Mouse (Mus musculus) hindbrain, embryonic 16.5 days (tissue): Measurements from ENCODE around the gene Paqr4. TPM values are rescaled to one million over a fixed set of nuclear protein-coding genes. Genes with fewer than 3 reads are reported as not detected.

Source experiments
- ATAC-seq: fragments of 200-750 bp; cut with Nextera tagmentation; 2 replicates; pipeline ENCODE4 v1.8.0; 2017; ENCODE audit warnings: moderate TSS enrichment, moderate library complexity
- H3K27ac ChIP-seq: fragments of 300-500 bp; sonication (generic); 2 replicates; pipeline ENCODE4 v1.5.1; 2014; ENCODE audit warnings: low read depth, mild to moderate bottlenecking, control low read depth, low read length, moderate library complexity
- H3K27me3 ChIP-seq: fragments of 300-500 bp; sonication (generic); replicated peaks from 2 replicates; pipeline ENCODE4 v1.6.1; 2014; ENCODE audit warnings: low read length; ENCODE audit not compliant: control insufficient read depth, insufficient read depth
- H3K36me3 ChIP-seq: fragments of 300-500 bp; sonication (generic); 2 replicates; pipeline ENCODE4 v1.6.1; 2014; ENCODE audit warnings: mild to moderate bottlenecking, low read length, moderate library complexity, mixed read lengths; ENCODE audit not compliant: control insufficient read depth, insufficient read depth
- H3K4me1 ChIP-seq: fragments of 300-500 bp; sonication (generic); 2 replicates; pipeline ENCODE4 v1.6.1; 2014; ENCODE audit warnings: low read depth, low read length; ENCODE audit not compliant: control insufficient read depth, insufficient read depth
- H3K4me2 ChIP-seq: fragments of 300-500 bp; sonication (generic); 2 replicates; pipeline ENCODE4 v1.6.1; 2014; ENCODE audit warnings: mild to moderate bottlenecking, low read length, control low read depth, moderate library complexity
- H3K4me3 ChIP-seq: fragments of 300-500 bp; sonication (generic); 2 replicates; pipeline ENCODE4 v1.5.1; 2014; ENCODE audit warnings: mild to moderate bottlenecking, low read length, control low read depth, moderate library complexity
- H3K9ac ChIP-seq: fragments of 300-500 bp; sonication (generic); 2 replicates; pipeline ENCODE4 v1.6.1; 2014; ENCODE audit warnings: low read depth, mild to moderate bottlenecking, control low read depth, low read length, moderate library complexity
- H3K9me3 ChIP-seq: fragments of 300-500 bp; sonication (generic); 2 replicates; pipeline ENCODE4 v1.6.1; 2014; ENCODE audit warnings: mild to moderate bottlenecking, low read length, moderate library complexity; ENCODE audit not compliant: control insufficient read depth
- WGBS: fragments of 180-500 bp; shearing (Covaris S2); extraction: QIAGEN DNeasy Blood & Tissue Kit; methylation state at CpG from one replicate; pipeline ENCODE4 v1.1.7; 2014; 5-methylcytosine and 5-hydroxymethylcytosine counted together
- polyA plus RNA-seq: library from polyadenylated mRNA; unstranded; fragments of >200 nt; fragmentation: Nextera tagmentation; extraction: Ambion mirVana; gene quantifications from 2 replicates; pipeline ENCODE4 v1.2.1, GENCODE M21; 2015

Paqr4 gene
- 81.4 and 84.1 TPM in 2 replicates for polyA plus RNA-seq

- Histone ChIP-seq H3K4me2 (peak within 1 kb of the TSS; percentile 85), H3K9me3 (no peaks in the 10 kb centered on the region), H3K27me3 (peaks cover 43% of the 10 kb centered on the region), H3K36me3 (peaks cover 12% of the 10 kb centered on the region), H3K27ac (peak within 1 kb of the TSS; percentile 84), H3K4me1 (peaks cover 34% of the 10 kb centered on the region), H3K4me3 (peak within 1 kb of the TSS; percentile 64), H3K9ac (peak within 1 kb of the TSS; percentile 74)
- peak; percentile 41 for ATAC-seq
- WGBS = 10% methylated on average over 13 of the region's 13 CpGs
Observed at GRCm38 (mm10) chr17:23740598-23741021, at the start of gene Paqr4. Gene Paqr4, minus strand, starts transcription at chr17:23740867.

DNA sequence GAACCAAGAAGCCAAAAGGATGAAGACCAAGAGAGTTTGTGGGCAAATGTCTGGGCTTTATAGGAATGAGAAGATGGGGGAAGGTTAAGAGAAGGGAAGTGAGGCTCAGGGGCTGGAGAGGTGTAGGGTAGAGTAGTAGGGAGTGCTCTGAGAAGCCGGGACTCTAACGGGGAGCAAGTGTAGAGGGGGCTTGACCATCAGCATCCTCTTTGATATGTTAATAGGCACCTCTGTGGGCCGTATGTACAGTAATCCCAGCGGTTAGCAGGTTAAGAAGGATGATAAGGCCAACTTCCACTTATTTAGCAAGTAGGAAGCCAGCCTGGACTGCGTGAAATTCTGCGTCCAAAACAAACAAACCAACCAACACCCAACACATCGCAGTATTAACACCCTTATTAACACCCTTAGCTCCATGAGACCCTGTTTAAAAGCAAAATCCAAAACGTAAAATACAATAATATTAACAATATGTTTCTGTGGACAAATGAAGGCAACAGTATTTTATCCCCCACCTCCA is 49.1 kb upstream of the Paqr4 start:
- Histone ChIP-seq H3K9me3 (no peaks in the 10 kb centered on the region), H3K4me1 (peaks cover 3% of the 10 kb centered on the region), H3K4me2 (peak overlapping the region; percentile 90), H3K27me3 (no peaks in the 10 kb centered on the region), H3K4me3 (peak overlapping the region; percentile 55), H3K9ac (peak overlapping the region; percentile 88), H3K27ac (peak overlapping the region; percentile 95), H3K36me3 (no peaks in the 10 kb centered on the region)
- no peak for ATAC-seq
- WGBS = 11% methylated on average over 8 of the region's 8 CpGs

DNA sequence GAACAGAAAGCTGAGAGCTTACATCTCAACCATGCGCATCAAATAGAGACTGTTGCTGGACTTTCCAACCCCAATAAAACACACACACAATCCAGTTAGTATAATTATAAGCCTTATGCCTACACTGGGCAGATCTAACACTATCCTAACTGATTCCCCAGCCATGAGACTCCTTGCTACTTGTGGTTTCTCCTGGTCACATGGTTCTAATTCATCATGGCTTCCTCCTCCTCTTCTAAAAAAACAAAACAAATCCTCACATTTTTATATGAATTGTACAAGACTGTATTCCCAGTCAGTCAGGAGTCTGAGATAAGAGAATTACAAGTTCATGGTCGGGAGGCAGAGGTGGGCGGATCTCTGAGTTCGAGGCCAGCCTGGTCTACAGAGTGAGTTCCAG is 48.3 kb upstream of the Paqr4 start:
- peaks cover 3% of the 10 kb centered on the region for H3K4me1 ChIP-seq
- H3K9ac ChIP-seq = no peak overlapping the region
- no peak overlapping the region for H3K27ac ChIP-seq
- no peak overlapping the region for H3K4me3 ChIP-seq
- WGBS = 93% methylated on average over 4 of the region's 4 CpGs
- ATAC-seq = no peak
- no peaks in the 10 kb centered on the region for H3K27me3 ChIP-seq
- no peaks in the 10 kb centered on the region for H3K9me3 ChIP-seq
- H3K4me2 ChIP-seq = no peak overlapping the region
- no peaks in the 10 kb centered on the region for H3K36me3 ChIP-seq

GRCm38 (mm10) chr17:23786510-23786931 is 45.9 kb upstream of the Paqr4 start:
- no peaks in the 10 kb centered on the region; the same call in none of the 2 replicates for H3K4me1 ChIP-seq
- 6% methylated on average over 13 of the region's 13 CpGs for WGBS
- H3K4me3 ChIP-seq = peak overlapping the region; percentile 69
- no peaks in the 10 kb centered on the region for H3K27me3 ChIP-seq
- H3K27ac ChIP-seq = peak overlapping the region; percentile 92
- no peaks in the 10 kb centered on the region for H3K36me3 ChIP-seq
- no peaks in the 10 kb centered on the region for H3K9me3 ChIP-seq
- H3K4me2 ChIP-seq = peak overlapping the region; percentile 81
- ATAC-seq = peak; percentile 74
- H3K9ac ChIP-seq = peak overlapping the region; percentile 88

DNA sequence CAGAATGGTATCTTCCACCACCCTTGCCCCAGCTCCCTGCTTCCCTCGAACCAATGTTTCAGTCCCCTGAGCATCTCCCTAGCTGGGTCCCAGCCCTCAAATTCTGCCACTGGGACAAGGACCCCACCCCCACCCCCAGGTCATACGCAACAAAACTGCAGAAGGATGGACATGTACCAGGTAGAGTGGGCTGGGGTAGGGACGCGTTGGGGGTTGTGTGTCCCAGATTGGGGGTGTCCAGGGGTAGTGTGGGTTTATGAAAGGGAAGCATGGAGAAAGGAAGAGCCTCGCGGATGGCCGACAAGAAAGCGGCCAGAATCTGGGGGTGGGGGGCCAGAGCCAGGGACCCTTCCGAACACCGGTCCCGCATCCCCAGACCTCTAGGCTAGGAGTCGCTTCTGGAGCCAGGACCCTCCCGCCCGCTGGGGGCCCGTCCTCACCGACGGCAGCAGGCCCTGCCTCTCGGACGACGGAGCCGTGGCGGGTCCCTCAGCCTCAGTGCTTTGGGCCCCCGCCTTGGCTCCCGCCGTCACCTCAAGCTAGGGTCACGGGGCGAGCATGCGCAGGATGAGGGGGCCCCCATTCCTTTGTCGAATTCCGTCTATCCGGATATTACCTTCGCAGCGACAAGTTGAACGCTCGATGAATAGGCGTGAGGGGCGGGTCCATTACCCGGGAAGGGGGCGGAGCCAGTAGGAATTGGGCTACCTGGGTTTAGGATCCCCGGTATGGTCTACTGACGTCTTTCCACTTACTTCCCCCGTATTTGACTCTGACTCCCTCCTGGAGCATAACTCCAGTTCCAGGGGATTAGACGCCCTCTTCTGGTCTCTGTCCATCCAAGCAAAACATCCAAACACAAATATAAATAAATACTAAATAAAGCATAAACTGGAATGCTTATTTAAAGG is 45.1 kb upstream of the Paqr4 start, which contains the start of gene Flywch2:
Gene Flywch2 (minus strand): TSS at position 521 of the 911 bp plus-strand sequence.
- H3K27ac ChIP-seq = peak within 1 kb of the TSS; percentile 92
- H3K4me2 ChIP-seq = peak within 1 kb of the TSS; percentile 81
- 4% methylated on average over 42 of the region's 43 CpGs for WGBS
- H3K36me3 ChIP-seq = no peaks in the 10 kb centered on the region
- peak within 1 kb of the TSS; percentile 69 for H3K4me3 ChIP-seq
- H3K9ac ChIP-seq = peak within 1 kb of the TSS; percentile 88
- no peaks in the 10 kb centered on the region; the same call in none of the 2 replicates for H3K4me1 ChIP-seq
- no peaks in the 10 kb centered on the region for H3K9me3 ChIP-seq
- peak; percentile 93 for ATAC-seq
- no peaks in the 10 kb centered on the region for H3K27me3 ChIP-seq

DNA sequence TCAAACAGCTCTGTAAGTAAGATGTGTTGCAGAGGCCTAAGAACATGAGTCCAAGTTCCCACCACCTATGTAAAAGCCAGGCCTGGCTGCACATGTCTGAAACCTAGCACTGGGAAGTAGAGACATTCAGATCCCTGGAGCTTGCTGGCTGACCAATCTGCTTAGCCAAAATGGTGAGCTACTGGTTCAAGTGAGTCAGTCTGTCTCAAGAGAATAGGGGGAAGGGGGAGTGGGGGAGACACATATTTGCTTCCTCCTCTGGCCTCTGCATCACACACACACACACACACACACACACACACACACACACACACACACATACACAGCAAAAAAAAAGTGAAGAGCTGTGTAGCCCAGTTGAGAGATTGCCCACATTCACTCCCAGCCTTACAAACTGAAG is 42.7 kb upstream of the Paqr4 start:
- no peak overlapping the region for H3K9ac ChIP-seq
- H3K27me3 ChIP-seq = no peaks in the 10 kb centered on the region
- H3K36me3 ChIP-seq = no peaks in the 10 kb centered on the region
- H3K4me3 ChIP-seq = no peak overlapping the region
- ATAC-seq = no peak
- H3K9me3 ChIP-seq = no peaks in the 10 kb centered on the region
- H3K27ac ChIP-seq = no peak overlapping the region
- no peaks in the 10 kb centered on the region; the same call in 1 of the 2 replicates for H3K4me1 ChIP-seq
- no peak overlapping the region for H3K4me2 ChIP-seq

- no peak for ATAC-seq
- H3K9ac ChIP-seq = no peak overlapping the region
- no peaks in the 10 kb centered on the region for H3K4me1 ChIP-seq
- no peaks in the 10 kb centered on the region for H3K9me3 ChIP-seq
- no peaks in the 10 kb centered on the region for H3K36me3 ChIP-seq
- no peak overlapping the region for H3K4me2 ChIP-seq
- no peaks in the 10 kb centered on the region for H3K27me3 ChIP-seq
- WGBS = 63% methylated on average over 2 of the region's 2 CpGs
- no peak overlapping the region for H3K27ac ChIP-seq
- H3K4me3 ChIP-seq = no peak overlapping the region
Observed at GRCm38 (mm10) chr17:23778447-23778846, 37.8 kb upstream of the Paqr4 start.

DNA sequence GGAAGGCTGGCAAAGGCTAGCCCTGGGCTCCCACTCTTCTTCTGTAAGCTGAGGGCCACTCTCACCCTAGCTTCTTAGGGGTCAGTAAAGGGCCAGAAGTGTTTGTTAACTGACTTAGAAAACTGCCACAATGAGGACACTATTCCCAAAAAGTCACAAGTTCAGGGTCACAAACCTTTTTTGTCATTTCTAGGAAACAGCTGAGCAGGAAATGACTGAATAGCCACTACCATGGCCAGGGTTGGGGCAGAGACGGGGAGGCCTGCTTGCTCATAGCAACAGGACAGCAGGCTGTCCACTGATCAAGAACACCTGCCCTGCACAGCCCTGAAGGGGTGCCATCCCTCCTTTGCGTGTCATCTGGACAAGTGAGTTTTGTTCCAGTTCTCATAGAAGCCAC is 36.5 kb upstream of the Paqr4 start:
- Histone ChIP-seq H3K9me3 (no peaks in the 10 kb centered on the region), H3K36me3 (no peaks in the 10 kb centered on the region), H3K9ac (no peak overlapping the region), H3K27ac (no peak overlapping the region), H3K27me3 (no peaks in the 10 kb centered on the region), H3K4me2 (no peak overlapping the region), H3K4me3 (no peak overlapping the region), H3K4me1 (0 out of 2 replicates have a peak, but pooled peaks cover under 1% of the 10 kb centered on the region)
- 76% methylated on average over 2 of the region's 2 CpGs for WGBS
- ATAC-seq = no peak

GRCm38 (mm10) chr17:23776216-23776615 is 35.5 kb upstream of the Paqr4 start:
- no peak for ATAC-seq
- Histone ChIP-seq H3K9ac (no peak overlapping the region), H3K4me3 (no peak overlapping the region), H3K36me3 (no peaks in the 10 kb centered on the region), H3K4me2 (no peak overlapping the region), H3K4me1 (0 out of 2 replicates have a peak, but pooled peaks cover 3% of the 10 kb centered on the region), H3K27me3 (no peaks in the 10 kb centered on the region), H3K9me3 (no peaks in the 10 kb centered on the region), H3K27ac (no peak overlapping the region)
- 79% methylated on average over 10 of the region's 10 CpGs for WGBS
